Mouse (Mus musculus) kidney, postnatal 36 days (tissue): ENCODE measurements at regions not wholly inside any gene's neighbourhood (a gene's known extent, or its start where the extent isn't known, plus 50 kb on each side); places are given as distances from the start of the nearest gene placed in this dataset.
A peak's percentile ranks its signal among the peaks of the same experiment; 100 is the strongest.

Source experiments
- DNase-seq, 2 experiments: peaks; one replicate each; pipeline ENCODE4 v3.0.0; 2021 to 2022; ENCODE audit warnings: mixed read lengths in 2 of 2

GRCm38 (mm10) chr2:166433655-166434333 lies 278.3 kb upstream of the Sulf2 start:
- DNase-seq = peak; percentile 42

- DNase-seq = no peak
Measured at GRCm38 (mm10) chr2:166432948-166433654, 277.6 kb upstream of the Sulf2 start.

- DNase-seq = no peak
Measured at GRCm38 (mm10) chr2:166432531-166432930, 277.1 kb upstream of the Sulf2 start.

- no peak for DNase-seq
Measured at GRCm38 (mm10) chr2:166429918-166430317, 274.5 kb upstream of the Sulf2 start.

- no peak for DNase-seq
Measured at GRCm38 (mm10) chr2:166429494-166429893, 274.0 kb upstream of the Sulf2 start.

- no peak for DNase-seq
Measured at GRCm38 (mm10) chr2:166427390-166427789, 271.9 kb upstream of the Sulf2 start.

GRCm38 (mm10) chr2:166426960-166427359 lies 271.5 kb upstream of the Sulf2 start:
- DNase-seq = peak; percentile 52 to 57

- no peak for DNase-seq
Measured at GRCm38 (mm10) chr2:166426457-166426856, 271.0 kb upstream of the Sulf2 start.

- no peak for DNase-seq
Measured at GRCm38 (mm10) chr2:166425141-166425540, 269.7 kb upstream of the Sulf2 start.

GRCm38 (mm10) chr2:166423132-166423660 lies 267.7 kb upstream of the Sulf2 start:
- DNase-seq = no peak

GRCm38 (mm10) chr2:166420275-166420674 lies 264.8 kb upstream of the Sulf2 start:
- no peak for DNase-seq

GRCm38 (mm10) chr2:166419271-166419670 lies 263.8 kb upstream of the Sulf2 start:
- DNase-seq = no peak

- DNase-seq = no peak
Measured at GRCm38 (mm10) chr2:166418279-166418678, 262.8 kb upstream of the Sulf2 start.

GRCm38 (mm10) chr2:166417628-166418027 lies 262.2 kb upstream of the Sulf2 start:
- no peak for DNase-seq

GRCm38 (mm10) chr2:166415481-166415965 lies 260.1 kb upstream of the Sulf2 start:
- DNase-seq = peak in 1 of 2 experiments; percentile 16

- no peak for DNase-seq
Measured at GRCm38 (mm10) chr2:166414856-166415255, 259.4 kb upstream of the Sulf2 start.

- no peak for DNase-seq
Measured at GRCm38 (mm10) chr2:166412031-166412858, 256.8 kb upstream of the Sulf2 start.

GRCm38 (mm10) chr2:166409391-166409790 lies 253.9 kb upstream of the Sulf2 start:
- no peak for DNase-seq

GRCm38 (mm10) chr2:166408806-166409205 lies 253.3 kb upstream of the Sulf2 start:
- DNase-seq = peak; percentile 44 to 60

GRCm38 (mm10) chr2:166408009-166408408 lies 252.5 kb upstream of the Sulf2 start:
- no peak for DNase-seq

GRCm38 (mm10) chr2:166406826-166407225 lies 251.4 kb upstream of the Sulf2 start:
- no peak for DNase-seq

GRCm38 (mm10) chr2:166403319-166403718 lies 247.9 kb upstream of the Sulf2 start:
- peak in 1 of 2 experiments; percentile 45 for DNase-seq

- DNase-seq = no peak
Measured at GRCm38 (mm10) chr2:166401860-166402259, 246.4 kb upstream of the Sulf2 start.
